Mouse (Mus musculus): ENCODE measurements around the gene Gtpbp3. TPM values are rescaled to one million over a fixed set of nuclear protein-coding genes. Genes with fewer than 3 reads are reported as not detected.

The Gtpbp3 gene
- polyA plus RNA-seq, 1 experiment from 2014 or later = 4.6 TPM

GRCm38 (mm10) chr8:71474344-71474743 is 13.6 kb upstream of the Gtpbp3 start:
- H3K27me3 ChIP-seq (ENCODE audit: control insufficient read depth, insufficient read depth, low read length) = peaks cover 7% of the 10 kb centered on the region
- no peak for ATAC-seq (ENCODE audit: low FRiP score)
- H3K36me3 ChIP-seq (ENCODE audit: control insufficient read depth, insufficient read depth, low read length) = peaks cover 16% of the 10 kb centered on the region
- H3K9me3 ChIP-seq (ENCODE audit: control insufficient read depth, low read length) = no peaks in the 10 kb centered on the region
- no peak for DNase-seq (ENCODE audit: low spot score, missing footprints)
- peaks cover 23% of the 10 kb centered on the region for H3K4me1 ChIP-seq (ENCODE audit: control insufficient read depth, insufficient read depth, low read length)
- H3K9ac ChIP-seq (ENCODE audit: low read length) = no peak overlapping the region
- H3K4me3 ChIP-seq (ENCODE audit: low read depth, low read length) = no peak overlapping the region
- WGBS = 95% methylated on average over 18 of the region's 18 CpGs
- no peak overlapping the region for H3K4me2 ChIP-seq
- H3K27ac ChIP-seq (ENCODE audit: low read depth, low read length) = no peak overlapping the region

GRCm38 (mm10) chr8:71474785-71475701 is 12.9 kb upstream of the Gtpbp3 start:
- Histone ChIP-seq H3K36me3 (ENCODE audit: control insufficient read depth, insufficient read depth, low read length) (peaks cover 16% of the 10 kb centered on the region), H3K4me2 (peak overlapping the region; percentile 85; the same call in 1 of the 2 replicates), H3K27ac (ENCODE audit: low read depth, low read length) (no peak overlapping the region)

GRCm38 (mm10) chr8:71475702-71476075 is 12.2 kb upstream of the Gtpbp3 start:
- peak overlapping the region; percentile 73 for H3K9ac ChIP-seq (ENCODE audit: low read length)
- peaks cover 19% of the 10 kb centered on the region for H3K36me3 ChIP-seq (ENCODE audit: control insufficient read depth, insufficient read depth, low read length)
- DNase-seq (ENCODE audit: low spot score, missing footprints) (no peak), ATAC-seq (ENCODE audit: low FRiP score) (peak; percentile 25; the same call in 1 of the 2 replicates)
- H3K27me3 ChIP-seq (ENCODE audit: control insufficient read depth, insufficient read depth, low read length) = peaks cover 7% of the 10 kb centered on the region
- H3K4me3 ChIP-seq (ENCODE audit: low read depth, low read length) = peak overlapping the region; percentile 58
- 28% methylated on average over 4 of the region's 4 CpGs for WGBS
- peak overlapping the region; percentile 85 for H3K4me2 ChIP-seq
- H3K4me1 ChIP-seq (ENCODE audit: control insufficient read depth, insufficient read depth, low read length) = peaks cover 14% of the 10 kb centered on the region
- no peaks in the 10 kb centered on the region for H3K9me3 ChIP-seq (ENCODE audit: control insufficient read depth, low read length)
- peak overlapping the region; percentile 68 for H3K27ac ChIP-seq (ENCODE audit: low read depth, low read length)

More at GRCm38 (mm10) chr8:71474785-71475701, 12.9 kb upstream of the Gtpbp3 start:
- 91% methylated on average over 25 of the region's 25 CpGs for WGBS
- H3K9me3 ChIP-seq (ENCODE audit: control insufficient read depth, low read length) = no peaks in the 10 kb centered on the region
- ATAC-seq (ENCODE audit: low FRiP score) (no peak), DNase-seq (ENCODE audit: low spot score, missing footprints) (no peak)
- H3K9ac ChIP-seq (ENCODE audit: low read length) = peak overlapping the region; percentile 73; the same call in 1 of the 2 replicates
- H3K4me1 ChIP-seq (ENCODE audit: control insufficient read depth, insufficient read depth, low read length) = peaks cover 17% of the 10 kb centered on the region
- H3K4me3 ChIP-seq (ENCODE audit: low read depth, low read length) = no peak overlapping the region
- H3K27me3 ChIP-seq (ENCODE audit: control insufficient read depth, insufficient read depth, low read length) = peaks cover 7% of the 10 kb centered on the region

- WGBS = under 1% methylated on average over 83 of the region's 121 CpGs
- Histone ChIP-seq H3K4me3 (ENCODE audit: low read depth, low read length) (peak overlapping the region; percentile 58), H3K36me3 (ENCODE audit: control insufficient read depth, insufficient read depth, low read length) (peaks cover 24% of the 10 kb centered on the region), H3K4me1 (ENCODE audit: control insufficient read depth, insufficient read depth, low read length) (peaks cover 14% of the 10 kb centered on the region), H3K9me3 (ENCODE audit: control insufficient read depth, low read length) (no peaks in the 10 kb centered on the region), H3K9ac (ENCODE audit: low read length) (peak overlapping the region; percentile 73), H3K27me3 (ENCODE audit: control insufficient read depth, insufficient read depth, low read length) (peaks cover 7% of the 10 kb centered on the region), H3K4me2 (peak overlapping the region; percentile 85), H3K27ac (ENCODE audit: low read depth, low read length) (peak overlapping the region; percentile 68)
- peak; percentile 75 for ATAC-seq (ENCODE audit: low FRiP score)
- peak; percentile 97 for DNase-seq (ENCODE audit: low spot score, missing footprints)
Observed at GRCm38 (mm10) chr8:71476099-71476940, 11.6 kb upstream of the Gtpbp3 start.

GRCm38 (mm10) chr8:71477196-71477845 is 10.6 kb upstream of the Gtpbp3 start:
- Histone ChIP-seq H3K4me3 (ENCODE audit: low read depth, low read length) (peak overlapping the region; percentile 58), H3K9me3 (ENCODE audit: control insufficient read depth, low read length) (no peaks in the 10 kb centered on the region), H3K36me3 (ENCODE audit: control insufficient read depth, insufficient read depth, low read length) (peaks cover 21% of the 10 kb centered on the region), H3K27ac (ENCODE audit: low read depth, low read length) (no peak overlapping the region), H3K27me3 (ENCODE audit: control insufficient read depth, insufficient read depth, low read length) (peaks cover 7% of the 10 kb centered on the region), H3K9ac (ENCODE audit: low read length) (peak overlapping the region; percentile 73), H3K4me1 (ENCODE audit: control insufficient read depth, insufficient read depth, low read length) (peaks cover 14% of the 10 kb centered on the region), H3K4me2 (peak overlapping the region; percentile 85)
- DNase-seq (ENCODE audit: low spot score, missing footprints) (peak; percentile 91), ATAC-seq (ENCODE audit: low FRiP score) (no peak)
- 40% methylated on average over 14 of the region's 14 CpGs for WGBS

GRCm38 (mm10) chr8:71478943-71479342 is 9.0 kb upstream of the Gtpbp3 start:
- WGBS = 90% methylated on average over 11 of the region's 11 CpGs
- Histone ChIP-seq H3K27ac (ENCODE audit: low read depth, low read length) (no peak overlapping the region), H3K4me3 (ENCODE audit: low read depth, low read length) (no peak overlapping the region), H3K9me3 (ENCODE audit: control insufficient read depth, low read length) (no peaks in the 10 kb centered on the region), H3K27me3 (ENCODE audit: control insufficient read depth, insufficient read depth, low read length) (peaks cover 7% of the 10 kb centered on the region), H3K9ac (ENCODE audit: low read length) (no peak overlapping the region), H3K4me2 (no peak overlapping the region), H3K36me3 (ENCODE audit: control insufficient read depth, insufficient read depth, low read length) (peaks cover 19% of the 10 kb centered on the region), H3K4me1 (ENCODE audit: control insufficient read depth, insufficient read depth, low read length) (peaks cover 14% of the 10 kb centered on the region)
- ATAC-seq (ENCODE audit: low FRiP score) (no peak), DNase-seq (ENCODE audit: low spot score, missing footprints) (no peak)

- 48% methylated on average over 8 of the region's 8 CpGs for WGBS
- DNase-seq (ENCODE audit: low spot score, missing footprints) = peak; percentile 82
- Histone ChIP-seq H3K4me1 (ENCODE audit: control insufficient read depth, insufficient read depth, low read length) (peaks cover 15% of the 10 kb centered on the region), H3K36me3 (ENCODE audit: control insufficient read depth, insufficient read depth, low read length) (peaks cover 14% of the 10 kb centered on the region), H3K4me2 (no peak overlapping the region), H3K9me3 (ENCODE audit: control insufficient read depth, low read length) (no peaks in the 10 kb centered on the region), H3K4me3 (ENCODE audit: low read depth, low read length) (no peak overlapping the region), H3K27me3 (ENCODE audit: control insufficient read depth, insufficient read depth, low read length) (no peaks in the 10 kb centered on the region), H3K9ac (ENCODE audit: low read length) (no peak overlapping the region), H3K27ac (ENCODE audit: low read depth, low read length) (no peak overlapping the region)
- ATAC-seq (ENCODE audit: low FRiP score) = no peak
Observed at GRCm38 (mm10) chr8:71483932-71484331, 4.0 kb upstream of the Gtpbp3 start.

- 97% methylated on average over 19 of the region's 19 CpGs for WGBS
- Histone ChIP-seq H3K27me3 (ENCODE audit: control insufficient read depth, insufficient read depth, low read length) (no peaks in the 10 kb centered on the region), H3K9ac (ENCODE audit: low read length) (peak overlapping the region; percentile 98), H3K27ac (ENCODE audit: low read depth, low read length) (no peak overlapping the region), H3K4me1 (ENCODE audit: control insufficient read depth, insufficient read depth, low read length) (peaks cover 22% of the 10 kb centered on the region), H3K36me3 (ENCODE audit: control insufficient read depth, insufficient read depth, low read length) (peaks cover 14% of the 10 kb centered on the region), H3K4me2 (peak overlapping the region; percentile 75), H3K4me3 (ENCODE audit: low read depth, low read length) (peak overlapping the region; percentile 92), H3K9me3 (ENCODE audit: control insufficient read depth, low read length) (no peaks in the 10 kb centered on the region)
- DNase-seq (ENCODE audit: low spot score, missing footprints) = no peak
- no peak for ATAC-seq (ENCODE audit: low FRiP score)
Observed at GRCm38 (mm10) chr8:71484736-71485135, 3.2 kb upstream of the Gtpbp3 start.

Measured in midbrain, embryonic 11.5 days (tissue).